Mouse (Mus musculus): Measurements from ENCODE around the gene Ror2. TPM values are rescaled to one million over a fixed set of nuclear protein-coding genes. Genes with fewer than 3 reads are reported as not detected.

Gene Ror2
- total RNA-seq, 2 experiments from 2014 or later = 0.40 to 0.41 TPM

DNA sequence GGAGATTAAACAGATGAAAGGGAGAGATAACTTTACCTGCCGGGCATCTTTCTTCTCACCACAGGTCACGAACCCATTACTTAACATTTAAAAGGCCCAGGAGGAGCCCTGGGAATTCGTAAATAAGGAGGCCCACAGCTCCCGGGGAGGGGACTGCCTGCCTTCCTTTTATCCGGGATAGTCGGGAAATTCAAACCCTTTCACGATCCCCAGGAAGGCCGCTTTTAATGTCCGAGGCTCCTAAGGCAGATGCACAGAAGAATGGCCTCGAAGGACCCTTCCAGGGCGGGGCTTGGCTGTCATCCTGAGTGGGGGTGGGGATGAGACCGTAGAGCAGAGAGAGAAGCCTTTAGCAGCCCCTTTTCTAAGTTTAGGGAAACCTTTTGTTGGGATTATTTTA lies 51.1 kb downstream of the Ror2 start:
- DNase-seq (ENCODE audit: low spot score) = no peak

DNA sequence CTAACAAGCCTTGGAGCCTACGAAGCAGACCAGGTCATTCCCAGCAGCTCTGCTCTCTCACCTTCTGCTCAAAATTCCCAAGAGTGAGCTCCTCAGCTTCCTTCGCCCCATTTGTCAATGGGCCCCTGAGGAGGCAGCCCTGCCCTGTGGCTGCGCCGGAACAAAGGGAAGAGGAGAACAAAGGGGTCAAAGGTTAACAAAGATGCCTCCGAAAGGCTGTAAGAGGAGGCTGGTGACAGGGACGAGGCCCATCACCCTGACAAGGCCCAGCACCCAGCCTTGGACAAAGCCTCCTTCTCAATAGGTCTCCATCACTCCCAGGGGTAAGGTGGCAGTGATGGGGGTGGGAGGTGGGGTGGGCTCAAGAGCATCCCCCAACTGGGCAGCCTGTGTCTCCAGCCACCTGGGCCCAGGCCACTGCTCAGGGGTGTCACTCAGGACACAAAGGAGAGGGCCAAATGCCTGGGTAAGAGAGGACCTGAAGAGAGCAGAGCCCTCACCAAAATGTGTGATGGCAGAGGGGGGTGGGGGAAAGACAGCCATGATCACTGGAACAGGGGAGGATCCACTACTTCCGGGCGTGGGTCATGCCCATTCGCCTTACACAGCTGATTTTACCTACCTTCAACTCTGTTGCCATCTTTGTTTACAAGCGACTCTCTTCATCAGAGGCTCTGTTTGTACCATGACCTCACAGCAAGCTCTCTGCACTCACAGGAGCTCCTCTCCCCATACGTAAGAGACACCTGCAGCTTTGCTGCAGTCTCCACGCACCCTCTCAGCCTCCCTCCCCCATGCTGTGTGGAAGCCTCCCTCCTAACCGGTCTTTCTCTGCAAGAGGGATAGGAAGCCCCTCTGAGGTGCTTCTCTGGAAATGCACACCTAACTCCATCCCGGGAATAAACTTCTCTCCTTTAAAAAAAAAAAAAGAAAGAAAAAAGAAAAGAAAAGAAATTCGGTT lies 51.8 kb downstream of the Ror2 start:
- no peak for DNase-seq (ENCODE audit: low spot score)

GRCm38 (mm10) chr13:53233381-53233780 lies 52.5 kb downstream of the Ror2 start:
- peak; percentile 30 for DNase-seq (ENCODE audit: low spot score)

GRCm38 (mm10) chr13:53232419-53232818 lies 53.5 kb downstream of the Ror2 start:
- no peak for DNase-seq (ENCODE audit: low spot score)

- peak; percentile 19 for DNase-seq (ENCODE audit: low spot score)
Measured at GRCm38 (mm10) chr13:53230446-53231161, 55.3 kb downstream of the Ror2 start.

GRCm38 (mm10) chr13:53227019-53227418 lies 58.9 kb downstream of the Ror2 start:
- DNase-seq (ENCODE audit: low spot score) = no peak

DNA sequence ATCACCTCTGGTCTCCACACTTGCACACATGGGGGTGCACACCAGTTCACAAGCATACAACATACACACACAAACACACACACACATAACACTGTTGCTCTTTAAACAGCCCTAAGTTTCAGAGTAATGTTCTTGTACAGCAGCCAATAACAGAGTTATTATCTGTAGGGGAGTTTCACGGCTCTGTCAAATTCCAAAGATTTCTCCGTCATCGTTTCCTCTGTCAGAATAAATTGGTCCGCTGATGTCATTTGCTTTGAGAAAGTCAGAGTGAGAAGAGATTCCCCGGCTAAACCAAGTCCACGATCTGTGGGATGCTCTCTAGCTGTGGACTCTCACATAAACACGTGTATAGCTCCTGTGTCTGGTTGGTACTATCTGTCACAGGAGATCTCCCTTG lies 59.5 kb downstream of the Ror2 start:
- DNase-seq (ENCODE audit: low spot score) = no peak

- no peak for DNase-seq (ENCODE audit: low spot score)
Measured at GRCm38 (mm10) chr13:53225925-53226324, 60.0 kb downstream of the Ror2 start.

DNA sequence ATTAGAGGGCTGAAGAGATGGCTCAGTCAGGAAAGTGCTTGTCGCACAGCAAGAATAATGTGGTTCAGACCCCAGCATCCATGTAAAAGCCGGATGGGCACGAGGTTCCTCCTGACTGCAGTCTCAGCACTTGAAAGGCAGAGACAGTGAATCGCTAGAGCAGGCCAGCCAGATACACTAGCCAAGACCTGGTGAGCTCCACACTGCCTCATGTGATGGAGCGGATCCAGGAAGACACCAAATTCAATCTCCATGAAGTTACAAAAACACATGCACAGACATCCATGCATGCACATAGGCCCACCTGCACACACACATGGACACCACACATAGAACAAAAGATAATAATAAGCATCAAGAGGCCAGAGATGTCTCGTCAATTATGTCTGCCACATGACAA lies 64.7 kb downstream of the Ror2 start:
- no peak for DNase-seq (ENCODE audit: low spot score)

DNA sequence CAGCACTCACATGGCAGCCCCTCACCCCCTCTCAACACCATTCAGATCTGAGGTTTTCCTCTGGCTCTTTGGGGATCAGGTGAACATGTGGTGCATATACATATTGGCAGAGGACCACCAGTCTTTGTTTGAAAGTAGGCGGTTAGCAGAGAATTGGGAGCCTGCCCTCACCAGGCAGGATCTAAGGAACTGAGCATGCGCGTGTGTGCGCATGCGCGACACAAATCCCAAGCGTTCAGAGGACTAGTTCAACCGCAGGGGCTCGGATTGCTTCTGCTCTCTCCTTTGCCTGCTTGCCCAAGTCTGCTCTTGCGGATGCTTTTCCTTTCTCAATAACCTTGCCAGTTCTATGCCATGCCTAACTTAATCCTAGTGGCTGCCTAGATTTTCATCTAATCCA lies 66.0 kb downstream of the Ror2 start:
- DNase-seq (ENCODE audit: low spot score) = no peak

- DNase-seq (ENCODE audit: low spot score) = no peak
Measured at GRCm38 (mm10) chr13:53219391-53219790, 66.5 kb downstream of the Ror2 start.

GRCm38 (mm10) chr13:53217396-53217975 lies 68.4 kb downstream of the Ror2 start:
- DNase-seq (ENCODE audit: low spot score) = no peak

DNA sequence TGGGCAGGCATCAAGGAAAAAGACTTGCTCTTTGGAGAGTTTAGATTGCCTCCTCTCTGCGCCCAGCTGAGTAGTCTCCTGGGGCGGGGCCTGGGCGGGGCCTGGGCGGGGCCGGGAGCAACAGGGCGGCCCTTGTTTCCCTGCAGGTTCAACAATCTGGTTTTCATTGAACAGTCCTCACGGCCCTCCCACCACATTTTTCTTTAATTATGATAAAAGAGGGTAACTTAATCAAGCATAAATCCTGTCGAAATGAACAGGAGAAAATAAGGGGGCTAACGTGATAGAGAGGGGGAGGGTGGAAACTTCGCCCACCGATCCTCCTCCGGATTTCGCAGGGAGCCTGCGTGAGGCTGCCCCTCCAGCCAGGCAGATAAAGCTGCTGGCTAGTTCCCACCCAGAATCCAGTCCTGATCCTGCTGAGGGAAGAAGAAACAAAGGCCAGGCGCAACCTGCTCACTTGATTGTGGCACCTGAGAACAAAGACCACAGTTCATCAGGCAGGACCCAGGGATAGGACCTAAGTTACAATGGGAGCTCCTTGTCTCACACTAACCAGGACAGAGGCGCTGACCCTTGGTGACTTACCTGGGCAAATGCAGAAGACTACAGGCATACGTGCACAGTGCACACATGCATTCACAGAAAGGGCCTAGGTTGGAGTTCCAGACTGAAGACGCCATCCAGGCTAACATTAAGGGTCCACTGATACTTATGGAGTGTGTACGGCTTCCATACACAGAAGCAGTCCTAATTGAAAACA lies 73.8 kb downstream of the Ror2 start:
- no peak for DNase-seq (ENCODE audit: low spot score)

- DNase-seq (ENCODE audit: low spot score) = no peak
Measured at GRCm38 (mm10) chr13:53208556-53208955, 77.4 kb downstream of the Ror2 start.

- peak; percentile 7 for DNase-seq (ENCODE audit: low spot score)
Measured at GRCm38 (mm10) chr13:53205128-53205911, 80.6 kb downstream of the Ror2 start.

DNA sequence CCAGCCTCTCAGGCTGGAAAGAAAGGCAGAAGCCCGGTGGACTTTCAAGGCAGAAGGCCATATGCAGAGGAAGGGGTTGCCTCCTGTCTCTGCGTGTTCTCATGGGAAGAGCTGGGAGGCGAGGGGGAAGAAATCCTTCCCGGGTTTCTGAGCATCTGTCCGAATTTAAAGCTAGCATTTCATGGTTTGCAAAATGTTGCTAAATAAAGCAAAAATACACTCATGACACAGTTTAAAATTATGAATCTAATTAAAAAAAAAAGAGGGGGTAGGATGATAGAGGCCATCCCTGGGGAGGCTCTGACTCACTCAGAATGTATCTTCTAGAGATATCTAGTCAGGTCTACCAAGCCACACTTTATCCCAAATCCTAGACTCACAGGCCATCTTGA lies 83.5 kb downstream of the Ror2 start:
- DNase-seq (ENCODE audit: low spot score) = no peak

DNA sequence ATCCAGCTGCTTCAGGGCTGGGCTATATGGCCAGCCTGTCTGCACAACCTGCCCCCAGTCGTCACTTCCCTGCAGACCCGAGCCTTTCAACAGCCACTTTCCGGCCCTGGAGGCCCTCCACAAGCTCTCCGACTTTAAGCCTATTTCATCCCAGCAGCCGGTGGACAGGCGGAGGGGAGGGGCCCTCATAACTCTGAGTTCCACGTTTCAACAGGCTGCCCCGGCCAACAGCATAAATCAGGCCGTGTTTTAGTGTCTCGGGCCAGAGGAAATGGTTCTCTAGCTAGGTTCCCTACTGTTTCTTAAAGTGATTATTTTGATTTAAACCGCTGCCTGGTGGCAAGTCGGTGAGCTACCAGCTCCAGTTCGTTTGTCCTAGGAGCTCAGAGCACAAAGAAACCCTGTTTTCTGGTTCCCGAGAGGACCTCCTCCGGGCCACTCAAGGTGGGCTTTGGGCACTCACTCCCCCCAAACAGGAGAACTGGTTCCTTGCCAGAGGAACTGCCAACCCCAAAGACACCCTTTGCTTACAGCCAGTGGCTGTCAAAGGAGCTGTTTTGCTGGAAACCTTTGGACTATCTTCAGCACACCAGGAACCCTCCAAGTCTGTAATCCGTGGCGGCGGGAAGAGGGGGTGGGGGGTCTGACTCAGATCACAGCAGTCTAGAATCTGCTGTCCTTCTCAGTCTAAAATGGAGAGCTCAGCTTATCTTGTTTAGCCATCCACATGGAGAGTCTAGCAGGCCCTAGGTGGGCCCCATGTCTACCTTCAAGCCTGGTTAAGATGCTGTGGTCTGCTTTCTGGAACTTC lies 84.1 kb downstream of the Ror2 start:
- peak; percentile 25 for DNase-seq (ENCODE audit: low spot score)

DNA sequence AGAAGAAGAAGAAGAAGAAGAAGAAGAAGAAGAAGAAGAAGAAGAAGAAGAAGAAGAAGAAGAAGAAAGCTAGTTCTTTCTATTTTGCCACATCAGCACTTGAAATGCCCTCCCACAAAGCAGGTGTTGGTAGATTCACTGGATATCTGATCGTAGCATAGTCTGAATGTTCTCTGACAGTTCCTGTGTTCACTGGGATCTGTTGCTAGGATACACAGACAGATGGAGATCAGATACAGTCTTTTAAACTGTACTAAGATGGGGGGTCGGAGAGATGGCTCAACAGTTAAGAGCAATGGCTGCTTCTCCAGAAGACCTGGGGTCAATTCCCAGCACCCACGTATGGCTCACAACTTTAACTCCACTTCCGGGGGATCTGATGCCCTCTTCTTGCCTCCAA lies 85.8 kb downstream of the Ror2 start:
- no peak for DNase-seq (ENCODE audit: low spot score)

DNA sequence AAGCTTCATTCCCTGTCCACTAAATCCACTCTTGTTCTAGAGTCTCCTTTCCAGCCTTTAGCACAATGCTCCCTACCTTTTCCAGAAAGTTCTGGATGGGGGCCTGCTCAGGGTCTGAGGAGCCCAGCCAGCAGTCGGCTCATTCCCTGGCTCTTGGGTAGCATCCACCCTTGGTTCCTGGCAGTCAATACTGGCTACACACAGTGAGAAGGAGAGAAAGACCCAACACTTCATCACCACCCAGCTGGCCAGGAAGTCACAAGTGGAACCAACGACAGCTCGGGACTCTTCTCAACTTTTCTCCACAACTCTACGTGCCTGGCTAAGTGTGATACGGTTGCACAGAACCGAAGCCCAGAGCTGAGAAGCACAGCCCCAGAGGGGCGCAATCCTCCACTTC lies 86.7 kb downstream of the Ror2 start:
- DNase-seq (ENCODE audit: low spot score) = no peak

- no peak for DNase-seq (ENCODE audit: low spot score)
Measured at GRCm38 (mm10) chr13:53196690-53197089, 89.2 kb downstream of the Ror2 start.
